Mouse (Mus musculus) kidney, adult 2 months (tissue): Measurements from ENCODE around the gene Cd79b. TPM values are rescaled to one million over a fixed set of nuclear protein-coding genes. Genes with fewer than 3 reads are reported as not detected.
"Not testable (repeated sequence)": the region's sequence is repeated elsewhere in the genome, so short reads cannot be mapped to it uniquely, and the experiment has no call there.

Experiments
- DNase-seq: peaks from one replicate; pipeline ENCODE4 v3.0.0; 2021
- H3K27ac ChIP-seq: fragments of 200-500 bp; 2 replicates; pipeline ENCODE4 v1.5.1; 2012; ENCODE audit warnings: low read depth, low read length, control low read depth, inconsistent platforms; ENCODE audit not compliant: insufficient read depth
- H3K27me3 ChIP-seq: fragments of 200-500 bp; replicated peaks from 2 replicates; pipeline ENCODE4 v1.6.1; 2012; ENCODE audit warnings: mild to moderate bottlenecking, moderate library complexity, low read length, inconsistent platforms; ENCODE audit not compliant: control insufficient read depth, insufficient read depth
- H3K36me3 ChIP-seq: fragments of 200-500 bp; 2 replicates; pipeline ENCODE4 v1.6.1; 2012; ENCODE audit warnings: mild to moderate bottlenecking, moderate library complexity, low read length, inconsistent platforms; ENCODE audit not compliant: control insufficient read depth, insufficient read depth
- H3K4me1 ChIP-seq: fragments of 200-500 bp; 2 replicates; pipeline ENCODE4 v1.6.1; 2011; ENCODE audit warnings: low read length; ENCODE audit not compliant: control insufficient read depth, insufficient read depth
- H3K4me3 ChIP-seq: fragments of 200-500 bp; 2 replicates; pipeline ENCODE4 v1.5.1; 2011; ENCODE audit warnings: mild to moderate bottlenecking, low read depth, low read length, control low read depth; ENCODE audit not compliant: insufficient read depth
- CTCF ChIP-seq: fragments of 200-500 bp; conservative IDR thresholded peaks from 2 replicates; pipeline ENCODE4 v1.5.1; 2011; ENCODE audit warnings: low read depth, mild to moderate bottlenecking, control low read depth, low read length, moderate library complexity, mixed read lengths; ENCODE audit not compliant: insufficient read depth, insufficient read length
- POLR2A ChIP-seq: fragments of 200-500 bp; IDR thresholded peaks from one replicate; pipeline ENCODE4 v1.6.1; 2011; ENCODE audit warnings: low read depth, low read length, control low read depth
- WGBS: fragments of 180-500 bp; shearing (Covaris S2); methylation state at CpG from one replicate; pipeline ENCODE4 v1.1.7; 2018; 5-methylcytosine and 5-hydroxymethylcytosine counted together
- polyA plus RNA-seq: library from polyadenylated mRNA; depleted of rRNA; stranded (reverse); fragments of >200 nt; gene quantifications from 2 replicates; pipeline ENCODE4 v1.2.3, GENCODE M21; 2012

Cd79b gene
- polyA plus RNA-seq, 1 experiment: 17.9 TPM

DNA sequence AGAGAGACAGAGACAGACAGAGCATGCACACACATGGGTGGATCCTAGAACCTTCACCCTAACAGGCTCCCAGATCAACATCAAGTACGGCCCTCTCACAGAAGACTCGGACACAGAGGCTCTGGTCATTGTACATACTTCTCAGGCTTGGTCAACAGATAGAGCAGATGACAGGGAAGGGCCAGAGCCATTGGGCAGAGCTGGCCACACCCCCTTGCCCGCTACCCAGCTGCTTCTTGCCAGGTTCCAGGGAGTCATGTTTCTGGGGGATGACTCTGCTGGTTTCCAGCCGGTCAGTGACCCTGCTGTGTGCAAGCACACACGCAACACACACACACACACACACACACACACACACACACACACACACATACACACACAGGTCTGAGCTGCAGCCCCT lies 36.3 kb upstream of the Cd79b start:
- TF ChIP-seq CTCF: no peak
- no peak for TF ChIP-seq POLR2A
- no peak for DNase-seq
- H3K27me3 ChIP-seq: no peaks in the 10 kb centered on the region
- WGBS: 61% methylated on average over 5 of the region's 5 CpGs
- no peaks in the 10 kb centered on the region for H3K36me3 ChIP-seq
- H3K4me3 ChIP-seq: no peak overlapping the region
- H3K27ac ChIP-seq: no peak overlapping the region
- no peaks in the 10 kb centered on the region for H3K4me1 ChIP-seq

DNA sequence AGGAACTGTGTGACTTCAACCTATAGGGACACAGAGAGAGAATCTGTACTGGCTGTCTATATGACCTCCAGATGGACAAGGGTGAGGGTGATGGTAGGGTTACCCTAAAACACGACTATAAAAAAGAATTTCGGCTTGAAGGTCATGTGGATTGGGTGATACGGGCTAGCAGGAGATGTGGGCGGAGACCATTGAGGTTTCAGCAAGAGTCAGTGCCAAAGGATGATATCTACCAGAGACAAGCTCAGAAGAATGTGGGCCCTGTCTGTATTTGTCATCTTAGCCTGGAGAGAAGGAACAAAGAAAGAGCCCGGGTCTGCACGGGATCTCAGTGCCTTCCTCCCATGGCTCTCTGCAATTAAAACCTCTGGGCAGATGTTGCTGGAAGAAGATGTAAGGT lies 35.2 kb upstream of the Cd79b start:
- Histone ChIP-seq H3K4me3 (no peak overlapping the region), H3K27ac (no peak overlapping the region), H3K36me3 (no peaks in the 10 kb centered on the region), H3K27me3 (no peaks in the 10 kb centered on the region), H3K4me1 (no peaks in the 10 kb centered on the region)
- WGBS: 85% methylated on average over 6 of the region's 6 CpGs
- no peak for DNase-seq
- no peak for TF ChIP-seq CTCF
- no peak for TF ChIP-seq POLR2A

DNA sequence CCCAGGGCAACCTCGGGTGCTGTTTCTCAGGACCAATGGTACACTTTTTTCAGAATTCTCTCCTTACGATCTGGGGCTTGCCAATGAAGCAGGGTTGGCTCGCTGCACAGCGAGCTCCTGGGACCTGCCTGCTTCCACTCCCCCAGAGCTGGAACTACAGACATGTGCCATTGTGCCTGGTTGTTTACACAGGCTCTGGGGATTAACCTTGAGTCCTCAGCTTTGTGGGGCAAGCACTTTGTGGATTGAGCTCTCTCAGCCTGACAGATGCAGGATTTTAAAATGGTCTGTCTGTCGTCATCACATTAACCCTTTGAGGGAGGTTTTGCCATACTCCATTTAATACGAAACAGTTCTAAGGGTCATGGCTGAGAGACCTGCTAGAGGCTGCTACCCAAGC lies 30.3 kb upstream of the Cd79b start:
- Histone ChIP-seq H3K27me3 (no peaks in the 10 kb centered on the region), H3K36me3 (no peaks in the 10 kb centered on the region), H3K4me1 (no peaks in the 10 kb centered on the region), H3K27ac (no peak overlapping the region), H3K4me3 (no peak overlapping the region)
- no peak for DNase-seq
- no peak for TF ChIP-seq CTCF
- TF ChIP-seq POLR2A: no peak
- WGBS: 42% methylated on average over 6 of the region's 6 CpGs

DNA sequence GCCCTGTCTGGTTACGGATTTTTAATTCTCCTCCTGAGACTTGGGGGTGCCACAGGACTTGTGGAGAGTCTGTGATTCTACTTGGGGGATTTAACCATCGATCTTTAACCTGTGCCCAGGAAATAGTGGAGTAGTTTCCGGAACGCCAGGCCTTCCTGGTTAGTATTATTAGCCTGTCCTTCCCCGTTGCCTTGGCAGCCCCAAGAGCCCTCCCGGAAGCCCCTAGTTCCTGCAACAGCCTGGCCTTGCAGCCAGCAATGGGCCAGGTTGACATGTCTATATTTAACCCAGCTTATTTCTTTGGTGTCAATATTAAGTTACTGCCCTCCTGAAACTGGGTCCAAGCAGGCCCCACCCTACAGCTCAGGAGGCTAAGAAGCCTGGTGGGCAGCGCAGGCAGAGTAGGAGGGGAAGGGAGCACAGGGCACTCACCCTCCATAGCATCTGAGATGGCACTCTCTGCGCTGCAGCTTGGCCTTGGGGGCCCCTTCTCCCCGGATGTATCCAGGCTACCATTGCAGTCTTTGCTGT lies 26.5 kb upstream of the Cd79b start:
- H3K4me1 ChIP-seq: no peaks in the 10 kb centered on the region
- TF ChIP-seq CTCF: no peak
- no peak for TF ChIP-seq POLR2A
- H3K27me3 ChIP-seq: no peaks in the 10 kb centered on the region
- no peak overlapping the region for H3K27ac ChIP-seq
- no peak overlapping the region for H3K4me3 ChIP-seq
- no peaks in the 10 kb centered on the region for H3K36me3 ChIP-seq
- WGBS: 72% methylated on average over 9 of the region's 9 CpGs
- peak; percentile 46 for DNase-seq

DNA sequence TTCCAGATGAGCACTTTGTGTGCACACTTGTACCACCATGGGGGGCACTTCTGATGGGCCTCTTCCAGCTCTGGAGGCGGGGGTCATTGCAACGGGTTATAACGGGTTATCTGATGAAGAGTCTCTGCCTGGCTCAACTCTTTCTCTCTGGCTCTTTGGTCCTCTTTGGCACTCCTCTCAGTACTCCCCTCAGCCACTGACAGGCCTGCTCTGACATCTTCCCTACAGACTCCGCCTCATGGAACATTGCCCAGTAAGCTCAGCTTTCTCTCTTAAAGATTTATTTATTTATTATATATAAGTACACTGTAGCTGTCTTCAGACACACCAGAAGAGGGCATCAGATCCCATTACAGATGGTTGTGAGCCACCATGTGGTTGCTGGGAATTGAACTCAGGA lies 24.8 kb upstream of the Cd79b start:
- H3K27ac ChIP-seq, H3K27me3 ChIP-seq, H3K4me1 ChIP-seq, H3K36me3 ChIP-seq, DNase-seq, H3K4me3 ChIP-seq: not testable (repeated sequence)
- 92% methylated on average over 4 of the region's 4 CpGs for WGBS

DNA sequence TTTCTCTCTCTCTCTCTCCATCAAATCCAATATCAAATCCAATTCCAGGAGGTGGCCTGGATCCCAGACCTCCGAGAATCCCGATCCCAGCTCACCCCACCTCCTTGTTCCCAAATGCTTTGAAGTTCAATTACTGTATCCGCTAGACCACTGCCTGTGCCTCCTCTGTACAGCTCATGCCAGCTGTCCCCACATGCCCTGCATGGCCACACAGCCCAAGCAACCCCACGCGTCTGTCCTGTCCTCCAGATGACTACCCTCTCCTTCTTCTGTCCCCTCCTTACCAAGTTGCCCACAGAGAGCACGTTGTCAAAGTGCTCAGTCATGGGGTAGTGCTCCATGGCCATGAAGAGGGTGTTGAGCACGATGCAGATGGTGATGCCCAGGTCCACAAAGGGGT lies 24.3 kb upstream of the Cd79b start:
- TF ChIP-seq POLR2A (no peak), CTCF (no peak)
- Histone ChIP-seq H3K27ac (no peak overlapping the region), H3K4me3 (no peak overlapping the region), H3K4me1 (no peaks in the 10 kb centered on the region), H3K27me3 (no peaks in the 10 kb centered on the region), H3K36me3 (no peaks in the 10 kb centered on the region)
- WGBS: 72% methylated on average over 7 of the region's 7 CpGs
- DNase-seq: no peak

DNA sequence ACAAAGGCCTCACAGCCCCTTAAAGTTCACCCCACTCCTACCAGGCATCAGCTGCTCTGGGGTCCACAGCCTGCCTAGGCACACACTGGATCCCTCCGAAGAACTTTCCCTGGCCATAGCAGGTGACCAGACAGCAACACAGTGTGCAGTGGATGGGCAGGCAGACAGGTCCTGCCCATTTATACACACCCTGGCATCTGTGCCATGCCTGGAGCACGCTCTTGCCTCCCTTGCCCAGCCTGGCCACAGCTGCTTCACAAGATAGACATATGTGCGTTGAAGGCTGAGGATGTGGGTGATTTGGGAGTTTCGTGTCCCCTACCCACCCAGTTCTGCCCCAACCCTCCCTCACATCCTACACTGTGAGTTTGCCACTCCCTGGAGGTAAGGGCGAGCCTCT lies 23.5 kb upstream of the Cd79b start:
- TF ChIP-seq CTCF (no peak), POLR2A (no peak)
- Histone ChIP-seq H3K4me3 (no peak overlapping the region), H3K36me3 (no peaks in the 10 kb centered on the region), H3K27ac (no peak overlapping the region), H3K4me1 (no peaks in the 10 kb centered on the region), H3K27me3 (no peaks in the 10 kb centered on the region)
- 86% methylated on average over 5 of the region's 5 CpGs for WGBS
- no peak for DNase-seq

DNA sequence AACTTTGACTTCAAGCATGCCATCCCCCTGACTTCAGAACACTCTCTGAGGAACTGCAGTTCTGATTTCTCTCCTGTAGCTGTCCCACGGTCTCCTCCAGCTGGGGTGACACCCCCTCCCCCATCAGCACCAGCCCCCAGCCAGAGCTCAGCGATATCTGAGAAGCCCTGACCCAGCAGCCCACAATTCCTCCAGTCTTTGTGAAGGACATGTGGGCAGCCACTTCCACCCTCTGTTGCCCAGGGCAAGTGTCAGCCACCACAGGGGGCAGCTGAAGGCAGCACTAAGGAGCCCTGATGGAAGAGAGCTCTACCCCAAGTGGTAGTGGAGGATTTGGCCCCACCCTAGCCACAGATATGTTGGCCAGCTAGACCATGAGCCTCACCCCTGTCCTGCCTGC lies 19.5 kb upstream of the Cd79b start:
- no peaks in the 10 kb centered on the region for H3K4me1 ChIP-seq
- no peaks in the 10 kb centered on the region for H3K27me3 ChIP-seq
- H3K27ac ChIP-seq: no peak overlapping the region
- no peak for TF ChIP-seq CTCF
- no peak for TF ChIP-seq POLR2A
- no peaks in the 10 kb centered on the region for H3K36me3 ChIP-seq
- no peak for DNase-seq
- H3K4me3 ChIP-seq: no peak overlapping the region
- 15% methylated on average over 2 of the region's 2 CpGs for WGBS
